Mouse (Mus musculus) spleen, adult 12 weeks (tissue): Measurements from ENCODE around the gene Gm3476.
"Not testable (repeated sequence)": the region's sequence is repeated elsewhere in the genome, so short reads cannot be mapped to it uniquely, and the experiment has no call there.

Experiments used
- DNase-seq: peaks from one replicate; pipeline ENCODE4 v3.0.0; 2022; ENCODE audit warnings: low spot score

Gene Gm3476

DNA sequence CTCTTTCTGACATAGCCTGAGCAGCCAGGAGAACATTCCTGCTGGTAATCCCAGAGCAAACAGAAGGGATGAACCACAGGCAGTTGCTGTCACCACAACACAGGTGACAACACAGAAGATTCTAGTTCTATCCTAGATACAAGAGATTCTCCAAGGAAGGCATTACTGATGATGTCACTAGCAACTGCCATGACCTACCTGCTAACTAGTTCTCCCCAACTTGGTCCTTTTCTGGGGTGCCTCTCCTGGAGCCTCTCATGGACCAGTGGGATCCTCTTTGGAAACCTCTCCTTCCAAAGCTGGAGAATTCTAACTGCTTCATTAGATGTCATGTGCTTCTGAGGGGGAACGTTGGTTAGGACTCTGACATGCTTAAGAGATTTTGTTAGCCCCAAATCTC is at the start of gene Gm3476:
Gene Gm3476, minus strand, starts transcription at position 101 of the 400 bp plus-strand sequence.
- DNase-seq: not testable (repeated sequence)

DNA sequence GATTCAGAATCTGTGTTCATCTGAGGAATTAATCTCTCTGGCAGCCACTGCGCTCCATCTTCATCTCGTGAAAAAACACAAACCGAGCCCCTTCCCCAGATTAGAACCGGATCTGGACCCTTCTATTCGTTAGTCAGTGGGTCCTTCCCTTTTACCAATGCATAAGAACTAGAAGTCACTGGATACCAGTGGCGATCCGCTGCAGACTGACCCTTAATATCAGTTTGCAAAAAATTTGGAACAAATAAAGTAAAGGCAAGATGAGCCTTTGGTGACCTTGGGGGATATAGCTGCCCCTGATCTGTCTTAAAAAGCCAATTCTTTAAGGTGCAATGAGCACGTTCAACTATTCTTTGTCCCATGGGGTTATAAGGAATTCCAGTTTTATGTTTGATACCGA is 37.9 kb upstream of the Gm3476 start:
- DNase-seq: not testable (repeated sequence)

- DNase-seq: not testable (repeated sequence)
These were observed 35.5 kb upstream of the Gm3476 start for GRCm38 (mm10) chr14:6161085-6161484.

DNA sequence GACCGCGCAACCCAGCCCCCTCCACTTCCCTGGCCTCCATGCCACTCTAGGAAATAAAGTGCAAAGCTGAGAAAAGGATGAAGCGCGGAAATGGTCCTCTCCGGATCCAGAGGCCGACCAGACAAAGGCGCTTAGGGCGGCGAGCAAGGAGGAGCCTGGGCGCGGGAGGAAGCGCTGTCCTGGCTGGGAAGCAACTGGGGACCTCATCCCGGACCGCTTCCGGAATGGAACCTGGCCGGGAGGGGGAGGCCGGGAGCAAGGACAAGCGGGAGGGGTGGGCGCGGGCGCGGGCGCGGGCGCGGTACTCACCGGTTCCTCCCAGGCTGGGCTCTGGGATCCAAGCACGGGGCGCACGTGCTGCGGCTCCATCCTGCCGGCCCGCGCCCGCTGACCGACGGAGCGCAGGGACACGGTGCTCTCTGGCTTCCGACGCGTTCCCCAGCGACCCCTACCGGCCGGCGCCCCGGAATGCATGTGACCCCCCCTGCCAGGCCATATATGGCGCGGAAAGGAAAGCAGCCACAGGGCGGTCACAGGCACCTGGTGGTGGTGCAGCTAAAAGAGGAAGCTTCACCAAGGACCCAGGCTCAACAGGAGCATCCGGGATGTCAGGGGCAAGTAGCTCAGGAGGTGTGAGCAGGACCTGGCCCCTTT is 17.2 kb downstream of the Gm3476 start, which contains the start of gene Gm3468:
Gene Gm3468, minus strand, starts transcription at position 394 of the 654 bp plus-strand sequence.
- DNase-seq: not testable (repeated sequence)

GRCm38 (mm10) chr14:6107500-6107899 is 18.1 kb downstream of the Gm3476 start:
- DNase-seq: not testable (repeated sequence)

DNA sequence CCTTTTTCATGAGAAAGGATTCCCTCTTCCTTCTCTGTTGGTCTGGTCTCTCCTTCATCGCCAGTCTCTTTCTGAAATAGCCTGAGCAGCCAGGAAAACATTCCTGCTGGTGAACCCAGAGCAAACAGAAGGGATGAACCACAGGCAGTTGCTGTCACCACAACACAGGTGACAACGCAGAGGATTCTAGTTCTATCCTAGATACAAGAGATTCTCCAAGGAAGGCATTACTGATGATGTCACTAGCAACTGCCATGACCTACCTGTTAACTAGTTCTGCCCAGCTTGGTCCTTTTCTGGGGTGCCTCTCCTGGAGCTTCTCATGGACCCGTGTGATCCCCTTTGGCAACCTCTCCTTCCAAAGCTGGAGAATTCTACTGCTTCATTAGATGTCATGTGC is 31.8 kb downstream of the Gm3476 start, which contains the start of gene Gm8206:
Gene Gm8206, minus strand, starts transcription at position 101 of the 400 bp plus-strand sequence.
- DNase-seq: not testable (repeated sequence)

- not testable (repeated sequence) for DNase-seq
These were observed 67.4 kb downstream of the Gm3476 start, which contains the start of gene Gm6337 for GRCm38 (mm10) chr14:6058167-6058566. TSS of gene Gm6337 (minus strand) at chr14:6058267.
